Mouse (Mus musculus): ENCODE results near the gene Kctd12.

The Kctd12 gene

GRCm38 (mm10) chr14:102982627-102983540 is at the start of gene Kctd12:
Gene Kctd12, minus strand, starts transcription at chr14:102982637.
- in situ Hi-C loops (cut with MboI; ENCODE audit: unreplicated experiment in 2 of 2) = loop anchor here (5.0 to 25.0 kb wide), 8 partner anchors 76 to 1321 kb away; partner anchors contain the start of gene Uchl3 (in 1 of the 2)

- in situ Hi-C loops (cut with MboI; ENCODE audit: unreplicated experiment in 2 of 2) = loop anchor here in 1 of 2 experiments (25.0 kb wide), 1 partner anchor 1483 kb away; the partner anchor contains the start of gene Rnf219
These were observed 46.8 kb upstream of the Kctd12 start for GRCm38 (mm10) chr14:103029203-103029602.

- in situ Hi-C loops (cut with MboI; ENCODE audit: unreplicated experiment in 2 of 2) = loop anchor here in 1 of 2 experiments (25.0 kb wide), 1 partner anchor 1017 kb away; no protein-coding TSS in a partner anchor
These were observed 37.6 kb upstream of the Kctd12 start for GRCm38 (mm10) chr14:103020046-103020445.

DNA sequence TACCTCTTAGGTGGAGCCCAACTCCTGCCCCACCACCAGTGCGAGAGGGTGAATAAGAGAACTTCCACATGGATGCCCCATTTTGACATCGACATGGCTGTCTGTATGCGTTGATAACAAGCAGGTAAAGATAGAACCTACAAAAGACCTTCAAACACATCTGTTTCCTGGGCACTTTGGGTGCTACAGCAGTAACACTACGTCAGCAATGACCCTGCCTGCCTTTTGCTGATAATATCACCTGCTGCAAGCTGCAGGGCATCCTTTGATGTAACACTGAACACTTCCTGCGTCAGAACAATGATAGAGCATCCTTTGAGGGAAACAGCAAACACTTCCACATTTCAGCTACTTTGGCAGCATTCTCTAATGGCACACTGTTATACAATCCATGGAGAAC is 34.6 kb upstream of the Kctd12 start:
- in situ Hi-C loops (cut with MboI; ENCODE audit: unreplicated experiment in 2 of 2) = loop anchor here in 1 of 2 experiments (25.0 kb wide), 1 partner anchor 1020 kb away; no protein-coding TSS in a partner anchor

- in situ Hi-C loops (cut with MboI; ENCODE audit: unreplicated experiment in 2 of 2) = loop anchor here (5.0 to 25.0 kb wide), 3 partner anchors 40 to 1025 kb away; no protein-coding TSS in a partner anchor
These were observed 30.2 kb upstream of the Kctd12 start for GRCm38 (mm10) chr14:103012563-103013150.

DNA sequence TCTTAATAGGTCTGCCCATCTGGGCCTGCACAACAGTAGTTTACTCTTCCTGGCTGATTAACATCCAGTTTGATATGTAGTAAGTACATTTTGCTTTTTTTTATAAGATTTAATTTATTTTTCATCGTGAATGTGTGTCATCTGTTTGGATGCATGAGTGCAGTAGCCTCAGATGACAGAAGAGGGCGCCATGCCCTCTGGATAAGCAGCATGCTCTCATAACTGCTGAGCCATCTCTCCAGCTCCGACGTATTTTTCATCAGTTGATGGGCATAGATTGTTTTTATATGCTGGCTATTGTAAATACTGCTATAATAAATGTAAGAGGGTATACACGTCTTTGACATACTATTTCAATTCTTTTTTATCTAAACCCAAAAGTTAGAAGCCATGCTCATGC is 29.3 kb upstream of the Kctd12 start:
- in situ Hi-C loops (cut with MboI; ENCODE audit: unreplicated experiment in 2 of 2) = loop anchor here (5.0 to 25.0 kb wide), 3 partner anchors 41 to 1026 kb away; no protein-coding TSS in a partner anchor

GRCm38 (mm10) chr14:103007737-103008136 is 25.3 kb upstream of the Kctd12 start:
- in situ Hi-C loops (cut with MboI; ENCODE audit: unreplicated experiment in 2 of 2) = loop anchor here in 1 of 2 experiments (5.0 to 25.0 kb wide), 2 partner anchors 530 to 1030 kb away; no protein-coding TSS in a partner anchor

- in situ Hi-C loops (cut with MboI; ENCODE audit: unreplicated experiment in 2 of 2) = loop anchor here (5.0 to 25.0 kb wide), 4 partner anchors 583 to 1333 kb away; partner anchors contain the start of gene Uchl3 (in 1 of the 2)
These were observed 12.5 kb upstream of the Kctd12 start for GRCm38 (mm10) chr14:102994662-102995561.

DNA sequence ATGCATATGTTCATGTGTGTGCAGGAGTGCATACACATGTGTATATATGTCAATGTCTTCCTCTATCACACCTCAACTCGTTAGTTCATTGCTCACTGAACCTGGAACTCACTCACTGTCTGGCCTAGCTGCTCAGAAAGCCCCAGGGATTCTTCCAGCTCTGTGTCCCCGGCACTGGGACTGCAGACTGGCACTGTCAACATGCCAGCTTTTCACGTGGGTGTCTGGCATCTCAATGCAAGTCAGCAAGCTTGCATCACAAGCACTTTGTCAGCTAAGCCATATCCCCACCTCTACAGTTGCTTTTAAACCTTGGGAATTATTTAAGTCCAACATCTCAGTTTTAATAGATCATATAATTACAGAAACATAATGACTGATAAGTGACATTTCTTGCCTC is 8.3 kb upstream of the Kctd12 start:
- in situ Hi-C loops (cut with MboI; ENCODE audit: unreplicated experiment in 2 of 2) = loop anchor here (5.0 to 25.0 kb wide), 4 partner anchors 578 to 1328 kb away; partner anchors contain the start of gene Uchl3 (in 1 of the 2)

GRCm38 (mm10) chr14:102989866-102990265 is 7.4 kb upstream of the Kctd12 start:
- in situ Hi-C loops (cut with MboI; ENCODE audit: unreplicated experiment in 2 of 2) = loop anchor here (5.0 to 25.0 kb wide), 5 partner anchors 485 to 1328 kb away; partner anchors contain the start of gene Uchl3 (in 1 of the 2)

DNA sequence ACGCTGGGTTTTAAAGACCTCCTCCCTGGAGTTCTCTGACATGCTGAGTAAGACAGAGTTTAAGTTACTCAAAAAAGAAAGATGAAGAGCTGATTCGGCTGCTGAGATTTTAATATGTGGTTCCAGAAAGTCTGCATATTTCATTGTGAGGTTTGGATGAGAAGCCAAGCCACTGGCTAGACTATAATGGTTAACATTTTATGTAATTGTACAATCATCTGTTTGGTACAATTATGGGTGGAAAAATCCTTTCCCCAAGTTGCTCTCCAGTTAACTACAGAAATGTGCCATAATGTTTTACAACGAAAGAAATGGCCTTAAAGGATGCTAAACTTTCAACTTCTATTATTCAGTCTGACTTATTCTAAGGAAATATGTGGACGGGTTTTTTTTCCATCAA is 6.8 kb upstream of the Kctd12 start:
- in situ Hi-C loops (cut with MboI; ENCODE audit: unreplicated experiment in 2 of 2) = loop anchor here (10.0 to 25.0 kb wide), 4 partner anchors 484 to 1327 kb away; partner anchors contain the start of gene Uchl3 (in 1 of the 2)

DNA sequence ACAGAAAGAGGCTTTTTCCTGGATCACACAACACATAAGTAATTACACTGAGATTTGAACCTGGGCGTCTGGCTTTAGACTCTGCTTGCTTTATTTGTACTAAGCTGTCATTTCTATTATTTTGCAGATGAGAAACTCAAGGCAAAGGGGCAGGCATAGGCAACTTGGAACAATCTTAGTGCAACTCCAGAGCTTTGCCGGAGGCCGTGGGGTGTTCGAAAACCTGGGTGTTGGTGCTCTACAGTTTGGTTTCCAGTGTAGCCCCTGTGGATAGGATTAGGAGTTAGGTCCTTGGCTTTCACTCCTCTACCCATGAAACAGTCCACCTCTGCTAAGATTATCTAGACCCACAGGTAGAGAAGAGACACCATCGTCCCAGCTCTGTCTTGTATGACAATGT is 5.2 kb upstream of the Kctd12 start:
- in situ Hi-C loops (cut with MboI; ENCODE audit: unreplicated experiment in 2 of 2) = loop anchor here (10.0 to 25.0 kb wide), 4 partner anchors 483 to 1325 kb away; partner anchors contain the start of gene Uchl3 (in 1 of the 2)

DNA sequence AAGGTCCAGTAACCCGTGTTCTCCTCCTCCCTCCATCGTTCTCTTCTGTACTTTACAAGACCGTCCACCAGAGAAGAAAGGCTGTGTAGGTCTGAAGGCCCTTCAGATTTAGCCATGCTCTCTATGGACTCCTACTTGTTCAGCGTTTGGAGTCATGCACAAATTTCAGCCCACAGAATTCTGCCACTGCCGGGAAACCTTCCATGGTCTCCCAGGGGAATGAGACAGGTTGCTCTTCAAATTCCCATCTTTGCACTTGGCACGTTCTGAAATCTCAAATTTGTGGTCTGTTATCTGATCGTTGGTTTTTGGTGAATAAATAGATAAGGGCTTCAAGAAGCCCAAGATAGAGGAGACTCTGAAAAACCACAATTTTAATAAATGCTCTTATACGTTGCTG is 1.2 kb upstream of the Kctd12 start:
- in situ Hi-C loops (cut with MboI; ENCODE audit: unreplicated experiment in 2 of 2) = loop anchor here (5.0 to 25.0 kb wide), 8 partner anchors 76 to 1321 kb away; partner anchors contain the start of gene Uchl3 (in 1 of the 2)

DNA sequence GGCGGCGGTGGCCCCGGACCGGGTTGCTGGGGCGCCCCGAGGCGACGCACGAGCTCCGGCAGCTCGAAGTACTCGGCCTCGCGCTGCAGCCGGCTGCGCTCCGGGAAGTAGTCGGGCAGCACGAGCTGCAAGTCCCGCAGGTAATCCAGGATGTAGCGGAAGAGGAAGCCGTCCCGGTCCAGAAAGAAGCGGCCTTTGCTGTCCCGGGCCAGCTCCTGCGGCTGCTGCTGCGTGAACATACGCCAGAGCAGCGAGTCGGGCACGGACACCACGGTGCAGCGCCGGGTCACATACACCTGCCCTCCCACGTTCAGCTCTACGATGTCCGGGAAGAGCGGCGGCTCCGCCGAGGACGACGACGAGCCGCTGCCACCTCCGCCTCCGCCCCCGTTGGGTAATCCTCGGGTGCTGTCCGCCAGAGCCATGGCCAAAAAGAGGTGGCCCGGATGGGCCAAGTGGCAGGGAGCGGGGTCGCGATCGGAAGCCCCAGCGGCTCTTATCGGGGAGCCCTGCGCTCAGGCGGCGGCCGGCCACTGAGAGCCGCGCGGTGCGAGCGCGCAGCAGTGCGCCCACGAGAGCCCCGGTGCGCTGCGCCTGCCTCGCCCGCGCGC is 316 bp downstream of the Kctd12 start:
- in situ Hi-C loops (cut with MboI; ENCODE audit: unreplicated experiment in 2 of 2) = loop anchor here (5.0 to 25.0 kb wide), 8 partner anchors 75 to 1320 kb away; partner anchors contain the start of gene Uchl3 (in 1 of the 2)

GRCm38 (mm10) chr14:102981441-102982015 is 909 bp downstream of the Kctd12 start:
- in situ Hi-C loops (cut with MboI; ENCODE audit: unreplicated experiment in 2 of 2) = loop anchor here (5.0 to 25.0 kb wide), 8 partner anchors 74 to 1319 kb away; partner anchors contain the start of gene Uchl3 (in 1 of the 2)

GRCm38 (mm10) chr14:102980986-102981385 is 1.5 kb downstream of the Kctd12 start:
- in situ Hi-C loops (cut with MboI; ENCODE audit: unreplicated experiment in 2 of 2) = loop anchor here (5.0 to 25.0 kb wide), 8 partner anchors 74 to 1319 kb away; partner anchors contain the start of gene Uchl3 (in 1 of the 2)

DNA sequence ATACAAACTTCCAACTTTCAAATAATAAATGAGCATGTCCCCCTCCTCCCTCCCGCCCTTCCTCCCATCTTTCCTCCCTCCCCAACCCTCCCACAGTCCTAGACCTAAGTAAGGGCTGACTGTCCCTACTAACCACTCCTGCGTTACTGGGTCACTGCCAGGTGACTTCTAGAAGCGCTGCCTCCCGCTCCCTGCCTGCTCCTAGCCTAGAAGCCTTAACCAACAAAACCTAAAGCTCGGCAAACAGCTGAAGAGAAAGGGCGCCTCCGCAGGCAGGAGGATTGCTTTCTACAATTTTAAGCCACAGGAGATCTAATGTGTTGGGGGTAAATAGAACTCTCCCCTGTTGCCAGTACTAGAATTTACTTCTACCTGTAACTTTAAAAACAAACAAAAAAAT is 2.0 kb downstream of the Kctd12 start:
- in situ Hi-C loops (cut with MboI; ENCODE audit: unreplicated experiment in 2 of 2) = loop anchor here (5.0 to 25.0 kb wide), 8 partner anchors 73 to 1318 kb away; partner anchors contain the start of gene Uchl3 (in 1 of the 2)

GRCm38 (mm10) chr14:102979831-102980230 is 2.6 kb downstream of the Kctd12 start:
- in situ Hi-C loops (cut with MboI; ENCODE audit: unreplicated experiment in 2 of 2) = loop anchor here (5.0 to 25.0 kb wide), 8 partner anchors 73 to 1318 kb away; partner anchors contain the start of gene Uchl3 (in 1 of the 2)

Data from v-Abl transformed pro-B cells (cell line).